Mouse (Mus musculus) midbrain, embryonic 10.5 days (tissue): ENCODE results near the gene Bcl2l13. TPM values are rescaled to one million over a fixed set of nuclear protein-coding genes. Genes with fewer than 3 reads are reported as not detected.
"Not testable (repeated sequence)": the region's sequence is repeated elsewhere in the genome, so short reads cannot be mapped to it uniquely, and the experiment has no call there.

Source experiments
- DNase-seq: peaks from one replicate; pipeline ENCODE4 v3.0.0-alpha.2; 2017; ENCODE audit warnings: low spot score
- H3K27ac ChIP-seq: fragments of 300-500 bp; sonication (generic); replicated peaks from 2 replicates; pipeline ENCODE4 v1.5.1; 2016; ENCODE audit warnings: mild to moderate bottlenecking
- H3K27me3 ChIP-seq: fragments of 300-500 bp; sonication (generic); 2 replicates; pipeline ENCODE4 v1.6.1; 2016; ENCODE audit warnings: low read depth, mild to moderate bottlenecking; ENCODE audit not compliant: poor library complexity, severe bottlenecking
- H3K36me3 ChIP-seq: fragments of 300-500 bp; sonication (generic); 2 replicates; pipeline ENCODE4 v1.6.1; 2016; ENCODE audit warnings: mild to moderate bottlenecking, moderate library complexity
- H3K4me1 ChIP-seq: fragments of 300-500 bp; sonication (generic); 2 replicates; pipeline ENCODE4 v1.6.1; 2016
- H3K4me3 ChIP-seq: fragments of 300-500 bp; sonication (generic); 2 replicates; pipeline ENCODE4 v1.5.1; 2016; ENCODE audit warnings: mild to moderate bottlenecking, moderate library complexity
- H3K9me3 ChIP-seq: fragments of 300-500 bp; sonication (generic); replicated peaks from 2 replicates; pipeline ENCODE4 v1.6.1; 2016; ENCODE audit warnings: mild to moderate bottlenecking
- WGBS: fragments of 180-500 bp; shearing (Covaris S2); methylation state at CpG from one replicate; pipeline ENCODE4 v1.1.7; 2016; 5-methylcytosine and 5-hydroxymethylcytosine counted together
- polyA plus RNA-seq: library from polyadenylated mRNA; unstranded; fragments of >200 nt; fragmentation: Nextera tagmentation; extraction: Ambion mirVana; gene quantifications from 2 replicates; pipeline ENCODE4 v1.2.1, GENCODE M21; 2016

Gene Bcl2l13
- polyA plus RNA-seq, 1 experiment from 2014 or later, result 48.9 TPM

DNA sequence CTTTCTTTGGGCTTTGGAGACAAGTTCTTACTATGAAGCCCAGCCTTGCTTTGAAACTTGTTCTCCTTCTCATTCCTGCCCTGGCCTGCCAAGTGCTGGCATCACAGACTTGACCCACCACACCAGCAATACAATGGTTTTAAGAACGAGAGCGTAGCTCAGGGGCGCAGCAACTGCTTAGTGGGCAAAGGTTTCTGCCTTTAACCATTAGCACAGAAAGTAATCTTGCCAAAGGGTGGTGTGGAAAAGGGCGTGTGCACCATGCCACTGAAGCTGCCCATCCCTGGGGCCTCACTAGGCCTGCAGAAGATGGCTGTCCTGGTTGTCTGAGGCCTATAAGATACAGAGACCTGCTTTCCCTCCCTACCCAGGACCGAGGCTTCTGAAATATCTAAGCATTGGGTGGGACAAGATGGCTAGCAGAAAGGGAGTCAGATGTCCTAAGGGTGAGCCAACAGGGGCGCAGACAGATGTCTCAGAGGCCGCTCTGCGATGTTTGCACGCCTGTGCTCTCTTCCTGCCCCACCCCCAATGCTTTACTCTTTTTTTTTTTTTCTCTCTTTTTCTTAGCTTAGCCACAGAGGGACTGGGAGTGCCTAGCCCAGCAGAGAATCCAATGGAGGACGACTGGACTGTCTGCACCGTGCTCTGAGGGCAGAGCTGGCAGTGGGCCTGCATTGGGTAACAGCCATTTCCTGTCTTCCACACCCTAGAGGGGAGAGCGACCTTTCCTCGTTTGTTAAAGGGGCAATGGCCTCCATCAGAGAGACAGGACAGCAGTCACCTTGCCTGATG, 75.4 kb downstream of the Bcl2l13 start:
- 88% methylated on average over 13 of the region's 13 CpGs for whole genome bisulfite sequencing
- Histone ChIP-seq H3K36me3 (no peaks in the 10 kb centered on the region), H3K4me3 (no peak overlapping the region), H3K27ac (no peak overlapping the region), H3K4me1 (peaks cover 15% of the 10 kb centered on the region), H3K9me3 (no peaks in the 10 kb centered on the region), H3K27me3 (peaks cover 20% of the 10 kb centered on the region)
- no peak for DNase-seq

GRCm38 (mm10) chr6:120912931-120913330, 76.9 kb downstream of the Bcl2l13 start:
- Histone ChIP-seq H3K9me3 (no peaks in the 10 kb centered on the region), H3K4me1 (peaks cover 19% of the 10 kb centered on the region), H3K27ac (no peak overlapping the region), H3K36me3 (no peaks in the 10 kb centered on the region), H3K4me3 (no peak overlapping the region), H3K27me3 (peaks cover 20% of the 10 kb centered on the region)
- 84% methylated on average over 2 of the region's 2 CpGs for WGBS
- no peak for DNase-seq

- 82% methylated on average over 8 of the region's 8 CpGs for WGBS
- Histone ChIP-seq H3K36me3 (no peaks in the 10 kb centered on the region), H3K4me3 (no peak overlapping the region), H3K4me1 (peaks cover 19% of the 10 kb centered on the region), H3K27me3 (peaks cover 20% of the 10 kb centered on the region), H3K9me3 (no peaks in the 10 kb centered on the region), H3K27ac (no peak overlapping the region)
- DNase-seq, result no peak
These were observed 77.8 kb downstream of the Bcl2l13 start for GRCm38 (mm10) chr6:120913783-120914182.

DNA sequence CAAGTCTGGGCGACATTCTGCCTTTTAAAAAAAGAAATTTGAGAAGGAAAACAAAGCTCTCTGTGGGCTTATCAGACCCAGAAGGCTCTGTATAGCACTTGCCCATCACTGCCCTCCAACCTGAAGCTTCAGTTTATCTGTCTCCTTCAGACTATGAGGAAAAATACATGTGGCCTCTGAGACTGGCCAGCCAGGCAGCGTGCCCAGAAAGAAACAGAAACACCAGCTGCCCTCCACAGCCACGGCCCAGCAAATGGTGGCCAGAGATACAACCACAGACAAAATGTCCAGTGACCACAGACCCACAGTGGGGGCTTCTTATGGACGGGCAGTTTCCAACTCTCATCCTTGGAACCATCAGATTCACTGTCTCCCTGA, 78.5 kb downstream of the Bcl2l13 start:
- no peak overlapping the region for H3K27ac ChIP-seq
- WGBS, result 89% methylated on average over 4 of the region's 4 CpGs
- no peak overlapping the region for H3K4me3 ChIP-seq
- peaks cover 20% of the 10 kb centered on the region for H3K27me3 ChIP-seq
- DNase-seq, result no peak
- H3K36me3 ChIP-seq, result no peaks in the 10 kb centered on the region
- peaks cover 19% of the 10 kb centered on the region for H3K4me1 ChIP-seq
- H3K9me3 ChIP-seq, result no peaks in the 10 kb centered on the region

DNA sequence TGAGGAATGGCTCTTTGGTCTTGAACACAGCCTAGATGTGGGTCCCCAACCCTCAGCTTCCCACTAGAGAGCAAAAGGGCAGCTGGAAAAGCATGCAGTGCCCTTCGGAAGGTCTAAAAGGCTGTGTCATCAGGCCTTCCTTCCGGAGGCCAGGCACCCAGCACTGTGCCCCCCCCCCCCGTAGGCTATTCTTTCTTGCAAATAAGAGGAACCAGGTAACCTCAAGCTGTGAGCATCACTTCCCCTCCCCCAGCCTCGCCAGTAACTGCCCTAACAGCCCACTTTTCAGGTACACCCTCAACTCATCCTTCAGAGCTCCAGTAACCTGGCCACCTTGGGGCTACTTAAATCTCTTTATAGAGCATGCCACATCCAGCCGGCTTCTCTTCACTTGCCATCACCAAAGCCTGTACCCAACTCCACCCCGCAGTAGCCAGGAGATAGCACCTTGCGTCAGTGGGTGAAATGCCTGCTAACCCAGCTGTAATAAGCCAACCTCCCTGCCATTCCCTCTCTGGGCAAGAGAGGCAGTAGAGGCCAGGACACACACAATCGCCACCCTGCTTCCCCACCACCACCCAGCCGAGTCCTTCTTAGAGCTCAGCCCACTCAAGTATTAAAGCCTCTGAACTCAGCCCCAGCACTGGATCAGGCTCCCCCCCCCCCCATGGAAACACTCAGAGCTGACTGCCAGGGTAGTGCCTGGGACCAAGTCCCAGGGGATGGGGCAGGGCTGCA, 79.1 kb downstream of the Bcl2l13 start:
- peak; percentile 22 for DNase-seq
- H3K4me3 ChIP-seq, result no peak overlapping the region
- 44% methylated on average over 9 of the region's 9 CpGs for WGBS

GRCm38 (mm10) chr6:120915649-120915975, 79.6 kb downstream of the Bcl2l13 start:
- Histone ChIP-seq H3K36me3 (no peaks in the 10 kb centered on the region), H3K4me1 (peaks cover 19% of the 10 kb centered on the region), H3K4me3 (peak overlapping the region; percentile 72), H3K27ac (no peak overlapping the region), H3K27me3 (peaks cover 20% of the 10 kb centered on the region), H3K9me3 (no peaks in the 10 kb centered on the region)
- no peak for DNase-seq
- 30% methylated on average over 2 of the region's 2 CpGs for WGBS

More for the DNA sequence above, 79.1 kb downstream of the Bcl2l13 start:
- H3K27ac ChIP-seq, result no peak overlapping the region
- H3K4me1 ChIP-seq, result peaks cover 19% of the 10 kb centered on the region
- H3K9me3 ChIP-seq, result no peaks in the 10 kb centered on the region
- peaks cover 20% of the 10 kb centered on the region for H3K27me3 ChIP-seq
- H3K36me3 ChIP-seq, result no peaks in the 10 kb centered on the region

DNA sequence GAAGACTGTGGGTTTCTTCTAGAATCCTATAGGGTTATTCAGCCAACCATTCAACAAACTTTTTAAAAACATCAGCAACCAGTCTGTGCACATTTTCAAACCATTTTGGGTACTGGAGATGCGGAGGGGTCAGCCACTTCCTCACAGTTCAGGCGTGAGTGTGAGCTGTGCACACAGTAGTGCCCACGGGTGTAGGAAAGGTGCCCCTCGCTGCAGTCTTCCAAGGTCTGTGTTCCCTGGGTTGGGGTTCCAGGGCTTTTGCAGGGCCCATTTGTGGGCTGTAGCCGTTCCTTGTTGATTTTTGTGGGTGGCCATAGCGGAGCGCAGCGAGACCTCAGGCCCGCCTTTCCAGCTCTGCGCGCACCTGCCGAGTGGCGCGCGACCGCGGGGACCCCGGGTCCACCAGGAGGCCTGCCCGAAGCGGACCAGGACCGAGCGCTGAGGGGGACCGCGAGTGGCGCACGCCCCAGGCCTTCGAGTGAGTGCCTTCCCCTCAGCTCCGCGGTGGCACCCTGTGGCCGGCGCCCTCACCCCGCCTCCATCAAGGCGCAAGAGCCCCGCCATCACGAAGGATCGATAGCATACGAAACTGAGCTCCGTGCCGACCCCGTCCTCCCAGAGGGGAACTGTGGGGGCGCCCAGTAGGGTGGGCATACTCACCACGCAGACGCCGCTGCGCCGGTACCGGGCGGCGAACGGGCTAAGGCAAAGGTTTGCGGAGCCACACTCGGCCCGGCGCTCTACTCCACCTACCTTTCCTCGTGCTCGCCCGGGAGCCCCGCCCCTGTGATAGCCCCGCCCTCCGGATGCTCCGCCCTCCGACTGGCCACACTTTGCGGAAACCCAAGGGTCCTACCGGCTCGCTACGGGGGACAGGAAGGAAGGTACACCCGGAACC, 80.3 kb downstream of the Bcl2l13 start, which contains the start of gene Bid:
Bid (minus strand) TSS at position 780 of the 898 bp plus-strand sequence.
- Histone ChIP-seq H3K9me3 (no peaks in the 10 kb centered on the region; the same call in 1 of the 2 replicates), H3K4me3 (peak within 1 kb of the TSS; percentile 72), H3K36me3 (no peaks in the 10 kb centered on the region), H3K27ac (peak within 1 kb of the TSS; percentile 72), H3K27me3 (peaks cover 20% of the 10 kb centered on the region), H3K4me1 (peaks cover 19% of the 10 kb centered on the region)
- 1% methylated on average over 67 of the region's 67 CpGs for WGBS
- peak; percentile 88 for DNase-seq

DNA sequence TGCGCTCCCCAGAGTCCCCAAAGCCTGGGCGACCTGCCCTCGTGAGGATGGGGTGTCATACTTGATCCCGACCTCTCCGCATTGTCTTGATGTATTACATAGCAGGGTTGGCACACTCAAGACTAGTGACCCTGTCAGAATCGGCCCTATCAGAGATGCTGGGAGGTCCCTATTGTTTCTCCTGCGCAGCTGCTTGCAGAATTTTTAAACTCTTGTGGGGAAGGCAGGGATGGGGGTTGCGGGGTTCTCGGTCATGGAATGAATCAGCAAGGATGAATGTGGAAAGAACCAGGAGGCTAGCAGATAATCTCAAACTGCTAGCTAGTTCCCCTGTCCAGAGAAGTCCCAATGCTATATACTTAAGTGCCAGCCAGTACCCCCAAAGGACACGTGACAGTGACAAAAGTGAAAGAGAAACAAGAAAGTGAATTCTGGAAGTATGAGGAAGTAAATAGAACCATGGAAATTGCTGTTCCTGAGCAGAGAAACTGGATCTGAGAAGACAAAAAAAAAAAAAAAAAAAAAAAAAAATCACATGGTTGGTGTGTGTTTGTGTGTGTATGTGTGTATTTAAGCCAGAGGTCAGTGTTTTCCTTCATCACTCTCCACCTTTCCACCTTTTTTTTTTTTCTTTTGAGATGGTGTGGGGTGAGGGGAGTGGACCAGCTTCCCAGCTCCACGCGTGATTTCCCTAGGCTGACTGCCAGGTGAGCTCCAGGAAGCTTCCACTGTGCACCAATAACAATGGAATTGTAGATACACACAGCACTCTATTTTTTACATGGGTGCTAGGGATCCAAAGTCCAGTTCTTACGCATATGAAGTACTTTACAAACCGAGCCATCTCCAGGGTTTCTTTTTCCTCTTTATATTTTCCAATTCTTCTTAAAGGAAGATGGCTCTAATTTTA, 81.2 kb downstream of the Bcl2l13 start:
- 29% methylated on average over 13 of the region's 14 CpGs for WGBS
- Histone ChIP-seq H3K27ac (peak overlapping the region; percentile 72), H3K4me3 (peak overlapping the region; percentile 72), H3K27me3 (peaks cover 20% of the 10 kb centered on the region), H3K4me1 (peaks cover 17% of the 10 kb centered on the region)
- H3K9me3 ChIP-seq, H3K36me3 ChIP-seq, DNase-seq: not testable (repeated sequence)

GRCm38 (mm10) chr6:120917975-120918374, 82.0 kb downstream of the Bcl2l13 start:
- no peaks in the 10 kb centered on the region for H3K36me3 ChIP-seq
- H3K27me3 ChIP-seq, result peaks cover 20% of the 10 kb centered on the region
- peaks cover 17% of the 10 kb centered on the region for H3K4me1 ChIP-seq
- no peaks in the 10 kb centered on the region; the same call in 1 of the 2 replicates for H3K9me3 ChIP-seq
- H3K4me3 ChIP-seq, result no peak overlapping the region
- 69% methylated on average over 3 of the region's 3 CpGs for WGBS
- no peak overlapping the region for H3K27ac ChIP-seq
- no peak for DNase-seq

DNA sequence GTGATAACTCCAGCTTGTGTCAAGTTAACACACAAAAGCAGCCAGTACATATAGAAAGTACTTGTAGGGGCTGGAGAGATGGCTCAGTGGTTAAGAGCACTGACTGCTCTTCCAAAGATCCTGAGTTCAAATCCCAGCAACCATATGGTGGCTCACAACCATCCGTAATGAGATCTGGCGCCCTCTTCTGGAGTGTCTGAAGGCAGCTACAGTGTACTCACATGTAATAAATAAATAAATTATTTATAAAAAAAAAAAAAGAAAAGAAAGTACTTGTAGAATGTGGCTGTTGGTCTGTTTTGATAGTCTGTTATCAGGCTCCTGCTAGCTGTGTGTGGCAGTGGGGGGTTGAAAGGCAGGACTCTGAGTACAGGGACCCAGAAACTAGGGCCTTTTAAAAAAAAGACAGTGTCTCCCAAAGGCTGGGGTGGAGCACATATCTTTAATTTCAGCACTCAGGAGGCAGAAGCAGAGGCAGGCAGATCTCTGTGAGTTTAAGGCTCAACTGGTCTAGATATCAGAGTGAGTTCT, 88.8 kb downstream of the Bcl2l13 start:
- H3K27me3 ChIP-seq, H3K4me3 ChIP-seq, H3K9me3 ChIP-seq, H3K27ac ChIP-seq, H3K4me1 ChIP-seq, DNase-seq, H3K36me3 ChIP-seq: not testable (repeated sequence)
- 62% methylated on average over 2 of the region's 2 CpGs for WGBS

DNA sequence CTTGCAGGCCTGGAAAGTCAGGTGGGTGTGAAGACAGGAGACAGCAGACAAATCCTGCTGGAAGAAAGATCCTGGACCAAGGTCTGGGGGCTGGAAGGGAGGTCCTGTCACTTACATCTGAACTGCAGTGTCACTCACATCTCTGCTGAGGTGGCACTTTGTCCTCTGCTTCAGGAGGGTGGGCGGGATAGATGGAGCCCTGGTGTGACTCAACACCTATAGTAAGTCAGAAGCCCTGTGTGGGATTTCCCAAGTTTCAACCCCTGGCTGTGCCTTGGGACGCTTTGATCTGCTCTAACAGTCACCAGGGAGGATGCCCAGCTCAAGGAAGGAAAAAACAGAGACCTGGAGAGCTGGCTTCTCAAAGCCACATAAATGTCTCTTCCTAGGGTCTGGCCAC, 90.9 kb downstream of the Bcl2l13 start:
- no peaks in the 10 kb centered on the region for H3K27me3 ChIP-seq
- H3K36me3 ChIP-seq, result peaks cover 2% of the 10 kb centered on the region
- H3K27ac ChIP-seq, result no peak overlapping the region
- 59% methylated on average over 2 of the region's 2 CpGs for WGBS
- no peak for DNase-seq
- H3K4me1 ChIP-seq, result no peaks in the 10 kb centered on the region
- no peak overlapping the region for H3K4me3 ChIP-seq
- no peaks in the 10 kb centered on the region for H3K9me3 ChIP-seq
